Mouse (Mus musculus) cerebellum, postnatal 36 days (tissue): ENCODE results near the gene Ginm1.

ENCODE experiments used
- DNase-seq, 2 experiments: peaks; one replicate each; pipeline ENCODE4 v3.0.0; 2021 to 2022; ENCODE audit warnings: mixed read lengths in 2 of 2

Gene Ginm1

DNA sequence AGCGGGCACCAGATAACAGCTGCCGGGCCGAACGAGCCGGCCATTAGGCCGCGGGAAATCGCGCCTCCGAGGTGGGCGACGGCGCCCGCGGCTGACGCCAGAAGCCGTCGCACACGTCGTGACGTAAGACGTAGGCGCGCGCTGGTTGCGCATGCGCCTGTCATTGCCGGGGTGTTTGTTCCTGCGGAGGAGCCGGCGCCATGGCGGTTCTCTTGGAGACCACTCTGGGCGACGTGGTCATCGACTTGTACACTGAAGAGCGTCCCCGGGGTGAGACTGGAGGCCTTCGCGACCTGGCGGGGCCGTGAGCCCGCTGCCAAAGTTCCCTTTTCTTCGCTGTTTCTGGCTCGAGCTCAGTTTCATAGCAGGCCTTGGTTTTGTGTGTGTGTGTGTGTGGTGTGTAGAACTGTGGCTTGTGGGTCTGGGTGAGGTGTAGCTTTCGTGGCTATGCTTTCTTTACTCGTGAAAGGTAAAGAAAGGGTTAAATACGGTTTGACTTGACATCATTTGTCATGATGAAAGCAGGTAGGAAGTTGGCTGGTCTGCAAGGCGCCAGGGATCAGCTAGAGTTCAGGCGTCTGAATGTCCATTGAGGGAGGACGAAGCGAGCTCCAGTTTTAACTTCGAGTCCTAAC lies at the start of gene Ginm1, which contains the start of gene Ppil4:
TSS of gene Ginm1 (minus strand) at position 74 of the 635 bp plus-strand sequence.
TSS of gene Ppil4 (plus strand) at position 141 of the 635 bp plus-strand sequence.
- DNase-seq: peak; percentile 89 to 90

DNA sequence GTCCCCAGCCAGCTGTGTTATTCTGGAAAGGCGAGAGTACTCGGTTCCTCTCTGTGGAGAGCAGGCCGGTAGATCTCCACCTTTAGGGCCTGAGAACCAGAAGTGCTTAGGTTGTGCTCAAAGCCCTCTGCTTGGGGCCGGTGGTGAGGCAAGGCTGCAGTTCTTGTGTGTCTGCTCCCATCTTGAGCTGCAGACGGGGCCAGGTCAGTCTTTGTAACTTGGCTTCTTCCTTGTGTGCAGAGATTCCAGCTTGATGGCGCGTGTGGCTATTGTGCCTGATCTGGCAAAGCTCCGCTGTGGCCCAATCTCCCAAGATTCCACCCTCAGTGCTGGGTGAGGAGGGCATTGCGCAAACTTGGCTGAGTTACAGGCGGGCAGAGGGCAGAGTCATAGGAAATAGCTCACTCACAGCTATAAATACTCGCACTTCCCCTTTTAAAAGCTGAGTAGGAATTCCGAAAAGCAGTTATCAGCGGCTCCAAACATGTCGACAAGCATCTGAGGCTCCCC lies 49.0 kb upstream of the Ginm1 start:
- peak in 1 of 2 experiments; percentile 14 for DNase-seq

DNA sequence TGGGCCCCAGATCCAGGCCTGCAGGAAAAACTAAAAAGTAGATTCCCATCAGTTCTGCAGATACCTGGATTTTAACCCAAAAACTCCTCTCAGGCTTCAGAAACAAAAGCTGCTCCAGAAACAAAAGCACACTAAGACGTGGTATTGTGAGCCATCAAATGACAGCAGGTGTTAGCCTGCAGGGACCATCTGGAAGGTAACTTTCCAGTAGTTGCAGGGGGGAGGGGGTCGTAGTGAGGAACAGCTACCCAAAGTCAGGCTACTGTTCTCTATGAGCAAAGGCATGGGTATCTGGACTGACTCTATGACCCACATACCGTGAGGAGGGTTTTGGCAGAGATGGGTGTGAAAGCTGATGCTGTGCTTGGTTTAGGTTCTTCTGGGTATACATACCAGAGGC lies 48.2 kb upstream of the Ginm1 start:
- DNase-seq: no peak

DNA sequence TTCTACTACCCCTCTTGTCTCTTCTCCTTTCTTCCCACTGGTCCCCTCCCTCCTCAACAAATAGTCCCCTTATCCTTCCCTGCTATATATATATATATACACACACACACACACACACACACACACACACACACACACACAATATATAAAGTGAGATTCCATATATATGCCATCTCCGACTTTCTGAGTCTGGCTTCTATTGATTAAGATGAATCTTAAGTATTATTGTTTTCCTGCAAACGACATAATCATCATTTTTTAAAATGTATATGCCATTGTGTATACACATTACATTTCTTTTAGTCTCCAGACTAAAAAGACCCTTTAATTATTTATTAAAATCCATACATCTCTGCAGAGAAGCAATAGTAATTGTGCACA lies 47.7 kb upstream of the Ginm1 start:
- no peak for DNase-seq

DNA sequence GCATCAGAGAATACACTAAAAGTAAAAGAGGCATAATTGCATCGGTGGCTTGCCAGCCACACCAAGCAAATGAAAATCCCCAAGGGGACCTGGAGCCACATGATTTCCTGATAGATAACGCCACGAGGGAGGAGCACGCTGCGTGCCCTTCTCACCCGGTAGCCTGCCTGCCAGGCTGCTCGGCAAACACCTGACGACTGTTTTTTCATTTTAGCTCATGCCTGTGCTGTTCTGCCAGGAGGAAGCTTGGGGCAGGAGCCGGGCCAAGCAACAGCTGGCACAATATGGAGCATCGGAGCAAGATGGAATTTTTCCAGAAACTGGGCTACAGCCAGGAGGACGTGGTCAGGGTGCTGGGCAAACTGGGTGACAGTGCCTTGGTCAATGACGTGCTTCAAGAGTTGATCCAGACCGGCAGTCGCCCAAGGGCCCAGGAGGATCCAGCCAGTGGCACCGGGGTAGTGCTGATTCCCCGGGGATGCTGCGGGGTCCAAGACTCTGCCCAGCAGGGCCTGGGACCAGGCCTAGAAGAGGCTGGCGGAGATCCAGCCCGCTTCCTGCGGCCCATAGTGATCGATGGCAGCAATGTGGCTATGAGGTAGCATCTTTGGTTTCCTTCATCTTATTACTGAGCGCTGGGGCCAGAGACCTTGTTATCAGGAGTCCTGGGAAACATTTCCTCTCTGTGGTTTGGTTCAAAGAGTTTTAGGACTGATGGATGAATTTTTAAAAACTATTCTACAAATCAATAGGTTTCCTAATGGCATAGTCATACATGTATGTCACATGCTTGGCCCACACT lies 47.1 kb upstream of the Ginm1 start:
- DNase-seq: peak; percentile 30

DNA sequence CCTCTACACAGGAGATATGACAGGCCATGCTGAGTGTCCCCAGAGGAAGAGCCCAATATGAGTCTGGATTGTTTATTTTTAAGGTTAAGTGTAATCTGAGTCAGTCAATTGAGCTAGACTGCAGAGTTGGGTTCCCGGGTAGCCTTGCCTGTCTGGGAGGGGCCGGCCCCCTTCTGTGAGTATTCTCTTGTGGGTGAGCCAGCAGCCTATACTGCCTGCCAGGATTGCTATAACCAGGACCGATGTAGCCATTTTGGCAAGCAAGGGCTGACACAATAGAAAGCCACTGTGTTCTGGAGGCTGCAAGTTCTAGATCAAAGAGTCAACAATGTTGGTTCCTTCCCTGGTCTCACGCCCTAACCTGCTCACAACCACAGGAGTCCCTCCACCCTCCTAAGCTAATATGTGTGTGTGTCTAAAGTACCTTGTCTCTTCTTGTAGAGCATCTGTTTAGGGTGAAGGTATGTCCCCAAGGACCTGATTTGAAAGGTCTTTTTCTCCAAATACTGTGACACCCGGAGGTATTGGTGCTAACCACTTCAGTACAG lies 46.3 kb upstream of the Ginm1 start:
- DNase-seq: no peak

DNA sequence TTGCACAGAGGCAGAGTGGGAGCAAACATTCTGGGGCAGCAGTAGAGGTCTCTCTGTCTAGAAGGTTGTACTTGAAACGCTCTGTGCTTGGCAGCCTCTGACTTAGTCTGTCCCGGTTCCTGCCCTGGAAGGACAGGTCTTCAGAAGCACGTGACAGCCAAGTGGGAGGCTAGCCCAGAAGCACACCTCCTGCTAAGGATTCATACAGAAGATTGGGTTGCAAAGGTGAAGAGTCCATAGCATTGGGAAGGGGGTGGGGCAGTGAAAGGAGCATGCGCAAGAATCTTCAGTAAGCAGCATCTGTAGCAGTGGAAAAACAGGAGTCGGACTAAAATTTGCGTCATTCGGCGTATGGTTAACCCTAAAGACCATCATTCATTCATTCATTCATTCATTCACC lies 45.4 kb upstream of the Ginm1 start:
- no peak for DNase-seq

DNA sequence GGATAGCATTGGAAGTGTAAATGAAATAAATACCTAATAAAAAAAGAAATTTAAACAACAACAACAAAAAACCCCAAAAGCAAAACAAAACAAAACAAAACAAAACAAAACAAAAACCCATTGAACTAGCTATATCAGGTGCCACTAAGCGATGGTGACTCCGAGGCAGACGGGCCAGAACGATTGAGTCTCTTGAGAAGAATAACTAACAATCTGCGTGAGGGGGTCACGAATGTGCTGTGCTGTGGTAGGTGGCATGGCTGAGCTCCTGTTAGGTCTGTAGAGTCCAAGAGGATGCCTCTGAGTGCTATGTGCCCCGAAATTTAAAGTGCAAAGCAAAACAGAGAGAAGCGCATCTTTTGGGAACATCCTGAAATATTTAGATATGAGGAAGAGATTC lies 44.8 kb upstream of the Ginm1 start:
- no peak for DNase-seq

DNA sequence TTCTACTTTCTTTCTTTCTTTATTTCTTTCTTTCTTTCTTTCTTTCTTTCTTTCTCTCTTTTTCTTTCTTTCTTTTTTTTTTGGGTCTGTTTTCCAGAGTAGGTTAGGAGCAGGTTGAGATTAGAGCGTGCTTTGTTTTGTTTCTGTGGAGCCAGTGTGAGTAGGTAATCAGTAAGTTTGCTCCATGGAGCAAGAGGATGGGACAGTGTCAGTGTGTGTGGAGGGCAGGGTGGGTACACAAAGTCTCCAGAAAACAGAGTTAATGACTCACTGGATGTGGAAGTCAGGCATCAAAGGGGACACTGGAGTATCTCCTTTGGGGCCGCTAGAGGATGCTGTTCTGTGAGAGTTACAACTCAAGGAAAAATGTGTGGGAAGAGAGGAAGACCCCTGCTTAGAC lies 44.3 kb upstream of the Ginm1 start:
- no peak for DNase-seq

DNA sequence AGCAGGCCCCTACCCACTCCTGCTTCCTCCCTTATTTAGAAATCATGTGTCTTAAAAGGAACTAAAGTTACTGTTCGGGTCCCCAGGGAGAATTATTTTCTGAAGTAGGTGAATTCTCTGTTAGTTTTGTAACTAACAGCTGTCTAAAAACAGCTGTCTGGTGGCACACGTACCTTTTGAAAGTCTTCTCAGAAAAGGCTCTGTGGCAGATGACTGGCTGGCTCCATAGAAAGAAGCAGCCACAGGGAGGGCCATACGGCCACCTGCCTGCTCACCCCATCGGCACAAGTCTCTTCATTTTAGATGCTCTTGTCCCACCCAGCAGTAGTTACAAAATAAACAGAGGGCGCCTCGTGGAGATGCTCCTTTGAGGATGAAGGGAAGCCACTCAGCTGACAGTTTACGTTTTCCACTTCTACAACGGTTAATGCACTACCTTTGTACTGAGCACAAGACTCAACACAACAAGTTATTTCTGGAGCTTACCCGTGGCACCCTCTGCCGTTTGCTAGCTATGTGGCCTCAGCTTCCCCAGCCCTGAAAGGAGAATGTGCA lies 42.1 kb upstream of the Ginm1 start:
- DNase-seq: no peak

DNA sequence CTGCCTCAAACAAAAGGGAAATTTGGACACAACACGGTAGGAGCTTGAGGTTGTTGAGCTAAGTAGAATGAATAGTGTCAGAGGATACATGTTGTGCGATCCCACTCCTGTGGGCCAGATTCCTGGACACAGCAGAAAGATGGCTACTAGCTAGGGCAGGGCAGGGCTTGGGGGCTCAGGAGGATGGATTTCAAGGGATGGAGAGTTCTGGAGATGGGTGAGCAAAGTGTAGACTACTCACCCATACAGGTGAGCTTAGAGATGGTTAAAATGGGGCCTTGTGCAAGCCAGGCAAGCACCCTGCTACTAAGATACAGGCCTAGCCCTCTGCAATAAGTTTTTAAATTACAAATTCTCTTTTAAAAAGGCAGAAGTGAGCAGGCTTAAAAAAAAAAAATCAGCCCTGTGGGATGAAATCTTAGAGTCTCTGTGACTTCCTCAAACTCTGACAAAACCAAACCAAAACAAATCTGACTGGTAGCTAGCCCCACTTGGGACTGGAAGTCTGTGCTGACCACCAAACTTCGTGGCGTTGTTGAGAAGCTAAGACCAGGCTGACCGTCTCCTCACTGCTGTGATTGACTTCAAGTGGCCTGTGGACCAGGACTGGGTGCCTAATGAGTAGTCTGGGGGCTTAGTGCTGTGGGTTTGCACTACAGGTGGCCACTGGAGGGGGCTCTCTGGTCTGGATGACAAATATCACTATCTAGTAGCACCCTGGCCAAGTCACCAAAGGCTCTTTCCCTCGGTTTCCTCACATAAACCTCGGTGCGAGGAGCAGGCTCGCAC lies 40.9 kb upstream of the Ginm1 start:
- DNase-seq: no peak

DNA sequence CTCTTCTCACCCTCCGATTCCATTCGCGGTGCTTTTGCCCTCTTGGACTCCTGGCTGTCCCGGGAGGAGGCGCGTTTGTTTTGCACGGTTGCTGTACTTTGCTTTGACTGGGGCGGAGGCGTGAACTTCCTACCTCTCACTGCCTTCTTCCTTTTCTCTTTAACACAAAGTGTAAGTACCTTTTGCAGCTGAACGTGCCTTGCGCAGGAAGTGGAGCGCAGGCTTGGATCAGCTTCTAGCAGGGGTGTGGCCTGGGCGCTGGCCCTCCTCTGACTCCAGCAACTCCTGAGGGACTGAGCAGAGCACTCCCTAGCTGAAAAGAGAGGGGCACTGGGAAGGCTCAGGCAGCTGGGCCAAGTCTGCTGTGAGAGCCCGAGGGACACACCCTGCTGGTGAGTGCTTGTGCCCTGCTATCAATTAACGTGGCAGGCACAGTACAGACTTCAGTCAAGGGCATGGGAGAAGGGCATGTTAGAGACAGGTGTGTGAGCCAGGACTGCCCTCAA lies 39.6 kb upstream of the Ginm1 start, which contains the start of gene Zc3h12d:
TSS of gene Zc3h12d (plus strand) at position 300 of the 506 bp plus-strand sequence.
- DNase-seq: no peak

DNA sequence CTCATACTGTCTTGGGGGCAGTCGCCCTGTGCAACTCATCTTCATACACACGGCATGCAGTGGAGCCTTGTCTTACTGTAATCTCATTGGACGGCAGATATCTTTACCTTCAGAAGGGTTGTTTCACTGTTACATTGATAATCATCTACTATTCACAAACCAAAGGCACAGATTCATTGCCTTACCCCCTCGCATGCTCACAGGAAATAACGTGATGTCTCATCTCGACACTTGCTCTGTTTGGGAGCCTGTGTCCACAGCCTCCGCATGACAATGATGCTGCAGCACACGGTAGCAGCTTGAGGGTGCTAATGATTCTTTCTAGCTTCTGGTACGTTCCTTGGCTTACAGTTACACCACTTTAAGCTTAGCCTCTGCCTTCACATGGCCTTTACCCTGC lies 33.5 kb upstream of the Ginm1 start:
- no peak for DNase-seq

DNA sequence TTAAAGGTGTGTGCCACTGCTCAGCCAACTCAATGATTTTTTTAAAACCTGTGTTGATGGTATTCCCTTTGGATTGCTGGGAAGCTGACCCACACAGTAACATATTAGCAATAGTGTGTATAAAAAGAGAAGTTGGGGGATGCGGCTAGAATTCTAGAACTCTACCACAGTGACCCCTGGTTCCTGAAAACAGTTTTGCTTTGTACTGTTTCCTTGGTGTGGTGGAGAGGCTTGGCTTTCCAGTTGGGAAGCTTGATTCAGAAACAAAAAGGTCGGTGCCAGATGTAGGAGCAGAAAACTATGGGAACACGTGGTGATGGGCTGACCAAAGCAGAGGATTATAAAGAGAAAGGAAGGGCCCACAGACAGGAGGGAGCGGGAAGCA lies 32.6 kb upstream of the Ginm1 start:
- no peak for DNase-seq

DNA sequence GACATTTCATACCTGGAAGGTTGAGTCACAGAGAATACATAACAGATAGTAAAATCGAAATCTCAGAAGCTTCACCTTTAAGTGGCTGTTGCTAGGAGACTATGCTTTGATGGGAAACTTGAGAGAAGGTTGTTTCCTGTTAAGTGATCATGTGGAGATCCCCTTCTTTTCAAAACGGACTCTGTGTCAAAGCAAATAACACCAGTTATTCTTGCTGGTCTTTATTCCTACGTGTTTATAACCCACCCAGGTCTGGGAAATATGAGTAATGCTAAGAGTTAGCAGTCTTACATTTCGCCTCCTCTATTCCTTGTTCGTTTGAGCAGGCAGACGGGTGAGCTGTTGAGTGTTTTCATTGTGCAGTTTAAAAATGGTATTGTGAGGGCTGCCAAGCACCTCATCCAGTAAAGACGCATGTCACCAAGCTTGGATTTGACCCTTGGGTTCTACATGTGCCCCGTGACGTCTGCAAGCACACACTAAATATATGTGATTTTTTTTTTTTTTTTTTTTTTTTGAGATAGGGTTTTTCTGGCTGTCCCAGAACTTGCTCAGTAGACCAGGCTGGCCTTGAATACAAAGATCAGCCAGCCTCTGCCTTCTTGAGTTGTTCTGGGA lies 32.1 kb upstream of the Ginm1 start:
- DNase-seq: no peak

DNA sequence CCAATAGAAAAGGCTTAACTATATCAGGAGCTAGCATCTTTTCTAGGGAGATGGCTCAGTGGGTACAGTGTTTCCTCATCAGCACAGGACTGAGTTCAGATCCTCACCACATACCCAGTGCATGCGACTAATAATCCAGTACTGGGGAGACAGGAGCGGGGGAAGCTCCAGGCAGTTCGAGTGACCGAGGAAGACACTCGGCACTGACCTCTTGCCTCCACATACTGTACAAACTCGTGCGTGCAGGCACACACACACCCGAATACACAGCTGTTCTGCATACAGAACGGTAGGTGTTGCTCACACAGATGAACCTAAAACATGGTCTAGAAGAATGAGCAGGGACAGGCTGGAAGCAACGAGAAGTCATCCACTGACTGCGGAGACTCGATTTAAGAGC lies 29.4 kb upstream of the Ginm1 start:
- DNase-seq: no peak

DNA sequence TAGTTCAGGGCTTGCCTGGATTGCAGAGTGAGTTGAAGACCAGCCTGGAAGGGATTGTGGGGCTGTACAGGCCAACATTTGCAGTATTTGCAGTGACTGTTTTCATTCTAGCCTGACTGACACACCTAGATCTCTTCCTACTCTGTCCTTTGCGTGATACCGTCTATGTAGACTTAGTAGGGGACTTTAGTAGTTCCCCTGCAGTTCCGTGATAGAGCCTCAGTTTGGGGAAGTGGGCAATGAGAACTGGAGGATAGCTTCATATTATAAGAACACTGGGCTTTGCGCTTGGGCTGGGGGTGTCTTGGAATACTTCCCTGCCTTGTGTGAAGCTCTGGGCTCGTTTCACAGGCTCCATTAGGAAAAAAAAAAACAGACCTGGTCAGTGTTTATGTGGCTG lies 27.5 kb upstream of the Ginm1 start:
- DNase-seq: no peak

DNA sequence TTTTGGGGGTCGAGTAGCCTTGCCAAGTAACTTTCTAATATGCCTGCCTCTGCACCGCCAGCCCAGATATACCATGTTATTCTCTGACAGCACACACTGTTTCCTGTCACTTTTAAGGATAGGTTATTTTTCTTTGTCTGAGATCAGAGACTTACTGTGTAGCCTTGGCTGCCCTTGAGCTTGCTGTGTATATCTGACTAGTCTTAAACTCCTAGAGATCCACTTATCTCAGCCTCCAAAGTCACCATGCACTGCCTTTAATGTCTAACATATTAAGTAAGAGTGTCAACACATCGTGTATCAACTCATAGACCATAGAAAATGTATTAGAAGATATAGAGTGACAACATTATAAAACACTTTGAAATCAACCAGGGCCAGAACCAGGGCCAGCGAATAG lies 27.0 kb upstream of the Ginm1 start:
- no peak for DNase-seq

DNA sequence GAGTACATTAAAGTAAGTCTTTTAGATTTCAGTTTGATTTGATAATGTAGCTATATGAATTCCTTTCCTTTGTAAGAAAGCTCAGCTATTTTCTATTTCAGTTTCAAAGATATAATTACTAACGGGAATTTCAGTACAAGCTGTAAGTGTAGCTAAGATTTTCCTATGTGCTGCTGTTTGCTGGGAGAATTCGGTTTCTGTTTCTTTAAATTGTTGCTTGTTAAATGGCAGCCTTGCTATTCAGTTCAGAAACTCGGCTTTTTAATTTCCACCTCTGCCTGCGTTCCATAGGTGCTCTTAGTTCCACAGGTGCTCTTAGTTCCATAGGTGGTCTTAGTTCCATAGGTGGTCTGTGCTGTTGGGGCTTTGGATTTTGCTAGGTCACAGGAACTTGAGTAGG lies 26.5 kb upstream of the Ginm1 start:
- no peak for DNase-seq

DNA sequence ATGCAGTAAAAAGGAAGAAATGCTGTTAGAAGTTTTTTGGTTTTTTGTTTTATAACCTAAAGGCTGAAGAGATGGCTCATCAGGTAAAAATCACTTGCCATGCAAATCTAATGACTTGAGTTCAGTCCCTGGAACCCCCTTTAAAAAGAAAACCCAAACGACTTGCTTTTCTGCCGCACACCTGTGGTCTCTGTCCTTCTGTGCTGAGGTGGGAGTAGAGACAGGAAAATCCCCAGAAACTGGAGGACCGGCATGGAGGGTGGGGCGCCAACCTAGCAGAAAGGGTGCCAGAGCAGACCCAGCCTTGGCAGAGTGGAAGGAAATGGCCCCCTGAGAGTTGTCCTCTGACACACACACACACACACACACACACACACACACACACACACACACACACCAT lies 26.1 kb upstream of the Ginm1 start:
- no peak for DNase-seq

DNA sequence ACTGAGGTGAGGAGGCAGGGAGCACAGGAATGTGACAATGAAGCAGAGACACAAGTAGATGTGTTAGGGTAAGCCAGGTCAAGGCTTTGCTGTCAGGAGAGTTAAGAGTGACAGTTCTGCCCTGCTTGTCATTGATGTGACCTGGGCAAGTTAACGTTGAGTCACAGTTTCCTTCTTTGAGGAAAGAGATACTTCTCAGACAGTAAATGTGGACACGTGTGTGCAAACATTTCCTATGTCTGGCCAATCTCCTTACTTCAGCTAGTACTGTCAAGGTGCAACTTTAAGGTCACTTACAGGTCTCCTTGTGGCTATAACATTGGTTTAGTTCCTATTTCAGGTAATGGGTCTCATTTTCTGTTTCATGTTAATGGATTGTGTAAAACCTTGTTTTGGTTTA lies 23.9 kb upstream of the Ginm1 start:
- DNase-seq: no peak

DNA sequence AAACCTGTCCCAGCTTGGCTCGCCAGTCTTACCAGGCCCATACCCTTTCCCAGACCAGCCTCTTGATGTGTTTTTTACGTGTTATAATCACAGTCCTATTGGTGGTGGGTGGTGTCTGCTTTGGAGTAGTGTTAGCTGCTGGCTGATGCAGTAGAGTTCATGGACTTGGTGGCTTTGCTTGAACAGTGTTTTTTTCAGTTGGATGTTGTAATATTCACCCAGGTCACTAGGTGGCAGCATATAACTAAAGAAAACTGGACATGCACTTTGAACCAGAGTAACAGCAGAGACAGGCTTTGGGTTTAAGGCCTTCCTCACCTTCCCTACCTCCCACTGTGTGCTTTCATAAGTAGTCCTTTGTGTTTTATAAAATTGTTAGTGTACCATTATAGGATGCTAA lies 17.3 kb upstream of the Ginm1 start:
- DNase-seq: peak in 1 of 2 experiments; percentile 67
